Mouse (Mus musculus): ENCODE data around the gene Lrrc32. TPM values are rescaled to one million over a fixed set of nuclear protein-coding genes. Genes with fewer than 3 reads are reported as not detected.
A peak's percentile ranks its signal among the peaks of the same experiment; 100 is the strongest.

The Lrrc32 gene
- total and polyA plus RNA-seq, 2 experiments, result 1.5 to 5.2 TPM

DNA sequence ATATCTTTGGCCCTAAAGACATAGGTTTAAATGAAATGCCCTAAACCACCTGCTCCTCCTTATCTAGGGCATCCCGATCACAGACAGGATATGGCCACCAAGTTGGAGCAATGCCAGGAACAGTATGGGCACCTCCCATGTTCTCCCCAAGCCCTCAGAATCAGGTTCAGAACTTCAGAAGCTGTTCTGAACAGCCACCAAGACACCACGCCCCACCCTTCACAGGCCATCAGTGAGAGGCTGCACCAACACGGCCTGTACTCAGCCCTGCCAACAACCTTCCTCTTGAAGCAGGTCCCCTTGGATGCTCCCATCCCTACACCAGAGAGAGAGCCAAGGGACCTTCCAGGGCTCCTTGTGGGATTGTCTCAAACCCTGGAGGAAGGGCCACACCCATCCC is 55.5 kb downstream of the Lrrc32 start:
- H3K79me2 ChIP-seq (ENCODE audit: control insufficient read depth, insufficient read depth, low read length), result no peaks in the 10 kb centered on the region
- TF ChIP-seq POLR2A (IDR thresholded peaks at IDR 0.05; ENCODE audit: extremely low read depth, insufficient read depth, low read length) (no peak), CTCF (IDR thresholded peaks at IDR 0.05; ENCODE audit: low read depth, low read length) (no peak)
- H3K9ac ChIP-seq (ENCODE audit: low read depth, low read length), result no peak overlapping the region
- H3K4me1 ChIP-seq (ENCODE audit: control insufficient read depth, insufficient read depth, low read length), result no peaks in the 10 kb centered on the region
- no peaks in the 10 kb centered on the region for H3K36me3 ChIP-seq (ENCODE audit: control insufficient read depth, insufficient read depth, low read length)
- no peak overlapping the region for H3K27ac ChIP-seq (replicated peaks; ENCODE audit: insufficient read depth, low read depth, low read length)
- no peak overlapping the region for H3K4me3 ChIP-seq (ENCODE audit: insufficient read depth, low read depth, low read length)
- DNase-seq (ENCODE audit: extremely low read depth, low read depth, low spot score), result no peak
- H3K27me3 ChIP-seq (ENCODE audit: control insufficient read depth, insufficient read depth, low read length), result no peaks in the 10 kb centered on the region
- WGBS, result 84% methylated on average over 3 of the region's 3 CpGs

- Histone ChIP-seq H3K4me3 (ENCODE audit: insufficient read depth, low read depth, low read length) (no peak overlapping the region), H3K27ac (replicated peaks; ENCODE audit: insufficient read depth, low read depth, low read length) (no peak overlapping the region), H3K27me3 (ENCODE audit: control insufficient read depth, insufficient read depth, low read length) (no peaks in the 10 kb centered on the region), H3K79me2 (ENCODE audit: control insufficient read depth, insufficient read depth, low read length) (no peaks in the 10 kb centered on the region), H3K36me3 (ENCODE audit: control insufficient read depth, insufficient read depth, low read length) (no peaks in the 10 kb centered on the region), H3K9ac (ENCODE audit: low read depth, low read length) (no peak overlapping the region), H3K4me1 (ENCODE audit: control insufficient read depth, insufficient read depth, low read length) (no peaks in the 10 kb centered on the region)
- 57% methylated on average over 3 of the region's 3 CpGs for WGBS
- no peak for DNase-seq (ENCODE audit: extremely low read depth, low read depth, low spot score)
- TF ChIP-seq POLR2A (IDR thresholded peaks at IDR 0.05; ENCODE audit: extremely low read depth, insufficient read depth, low read length) (no peak), CTCF (IDR thresholded peaks at IDR 0.05; ENCODE audit: low read depth, low read length) (no peak)
Measured at GRCm38 (mm10) chr7:98548839-98549238, 59.8 kb downstream of the Lrrc32 start.

- peak; percentile 43 for DNase-seq (ENCODE audit: extremely low read depth, low read depth, low spot score)
- 35% methylated on average over 2 of the region's 2 CpGs for WGBS
- H3K27me3 ChIP-seq (ENCODE audit: control insufficient read depth, insufficient read depth, low read length), result no peaks in the 10 kb centered on the region
Measured at GRCm38 (mm10) chr7:98550596-98550995, 61.5 kb downstream of the Lrrc32 start.

DNA sequence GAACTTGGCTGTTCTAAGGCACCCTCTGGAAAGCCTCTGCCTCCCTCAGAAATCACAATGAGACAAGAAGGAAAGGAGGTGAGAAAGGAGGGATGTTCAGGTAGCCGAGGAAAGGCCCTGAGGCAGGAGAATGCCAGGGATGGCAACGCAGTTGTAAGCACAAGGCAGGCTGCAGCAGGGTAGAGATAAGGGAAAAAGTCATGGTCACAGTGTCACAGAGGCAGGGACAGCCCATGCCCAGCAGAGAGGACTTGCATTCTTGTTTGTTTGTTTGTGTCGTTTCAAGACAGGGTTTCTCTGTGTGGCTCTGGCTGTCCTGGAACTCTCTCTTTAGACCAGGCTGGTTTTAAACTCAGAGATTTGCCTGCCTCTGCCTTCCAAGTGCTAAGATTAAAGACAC is 62.0 kb downstream of the Lrrc32 start:
- Histone ChIP-seq H3K4me1 (ENCODE audit: control insufficient read depth, insufficient read depth, low read length) (no peaks in the 10 kb centered on the region), H3K4me3 (ENCODE audit: insufficient read depth, low read depth, low read length) (no peak overlapping the region), H3K27me3 (ENCODE audit: control insufficient read depth, insufficient read depth, low read length) (no peaks in the 10 kb centered on the region), H3K9ac (ENCODE audit: low read depth, low read length) (peak overlapping the region; percentile 3; the same call in 1 of the 2 replicates), H3K27ac (replicated peaks; ENCODE audit: insufficient read depth, low read depth, low read length) (peak overlapping the region; percentile 52), H3K36me3 (ENCODE audit: control insufficient read depth, insufficient read depth, low read length) (no peaks in the 10 kb centered on the region), H3K79me2 (ENCODE audit: control insufficient read depth, insufficient read depth, low read length) (no peaks in the 10 kb centered on the region)
- no peak for TF ChIP-seq CTCF (IDR thresholded peaks at IDR 0.05; ENCODE audit: low read depth, low read length)
- no peak for DNase-seq (ENCODE audit: extremely low read depth, low read depth, low spot score)
- whole genome bisulfite sequencing, result 23% methylated on average over 3 of the region's 3 CpGs

More at GRCm38 (mm10) chr7:98550596-98550995, 61.5 kb downstream of the Lrrc32 start:
- peak overlapping the region; percentile 52 for H3K27ac ChIP-seq (replicated peaks; ENCODE audit: insufficient read depth, low read depth, low read length)
- no peaks in the 10 kb centered on the region for H3K4me1 ChIP-seq (ENCODE audit: control insufficient read depth, insufficient read depth, low read length)
- no peaks in the 10 kb centered on the region for H3K36me3 ChIP-seq (ENCODE audit: control insufficient read depth, insufficient read depth, low read length)
- TF ChIP-seq POLR2A (IDR thresholded peaks at IDR 0.05; ENCODE audit: extremely low read depth, insufficient read depth, low read length), result no peak
- TF ChIP-seq CTCF (IDR thresholded peaks at IDR 0.05; ENCODE audit: low read depth, low read length), result no peak
- H3K79me2 ChIP-seq (ENCODE audit: control insufficient read depth, insufficient read depth, low read length), result no peaks in the 10 kb centered on the region
- no peak overlapping the region for H3K9ac ChIP-seq (ENCODE audit: low read depth, low read length)
- H3K4me3 ChIP-seq (ENCODE audit: insufficient read depth, low read depth, low read length), result no peak overlapping the region

Other genes starting within 250 kb of the Lrrc32 start
- gene Acer3, start 168.1 kb upstream of the Lrrc32 start, total RNA-seq (2014; rRNA removed), result 16.8 and 19.7 TPM in 2 replicates
- gene Acer3, start 168.1 kb upstream of the Lrrc32 start, polyA plus RNA-seq (2012; rRNA removed), result 7.4 and 12.2 TPM in 2 replicates
- gene Tsku, start 128.0 kb upstream of the Lrrc32 start, total RNA-seq (2014; rRNA removed), result 10.1 and 15.4 TPM in 2 replicates
- gene Tsku, start 128.0 kb upstream of the Lrrc32 start, polyA plus RNA-seq (2012; rRNA removed), result 57.1 and 103 TPM in 2 replicates
- not detected in 2 replicates for gene Gucy2d, start 48.9 kb upstream of the Lrrc32 start, total RNA-seq (2014; rRNA removed)
- gene Gucy2d, start 48.9 kb upstream of the Lrrc32 start, polyA plus RNA-seq (2012; rRNA removed), result not detected in 2 replicates
- gene Emsy, start 167.5 kb downstream of the Lrrc32 start, total RNA-seq (2014; rRNA removed), result 9.1 and 10.9 TPM in 2 replicates
- gene Emsy, start 167.5 kb downstream of the Lrrc32 start, polyA plus RNA-seq (2012; rRNA removed), result 4.2 and 7.9 TPM in 2 replicates
- gene Thap12, start 213.8 kb downstream of the Lrrc32 start, total RNA-seq (2014; rRNA removed), result 22.2 and 23.5 TPM in 2 replicates
- gene Thap12, start 213.8 kb downstream of the Lrrc32 start, polyA plus RNA-seq (2012; rRNA removed), result 5.9 TPM in 2 replicates

All from liver, adult 2 months (tissue).